Mouse (Mus musculus) urinary bladder, postnatal 36 days (tissue): ENCODE measurements at regions not wholly inside any gene's neighbourhood (a gene's known extent, or its start where the extent isn't known, plus 50 kb on each side); places are given as distances from the start of the nearest gene placed in this dataset.

ENCODE experiments used
- DNase-seq, 2 experiments: peaks; one replicate each; pipeline ENCODE4 v3.0.0; 2022; ENCODE audit warnings: low spot score in 2 of 2, mixed read lengths in 1 of 2

- DNase-seq: no peak
Measured at GRCm38 (mm10) chr16:13487659-13488058, 180.3 kb downstream of the Parn start.

GRCm38 (mm10) chr16:13486571-13486970 is 181.4 kb downstream of the Parn start:
- DNase-seq: peak in 1 of 2 experiments; percentile 54

- peak in 1 of 2 experiments; percentile 32 for DNase-seq
Measured at GRCm38 (mm10) chr16:13480221-13480620, 187.7 kb downstream of the Parn start.

GRCm38 (mm10) chr16:13476653-13477052 is 191.3 kb downstream of the Parn start:
- no peak for DNase-seq

- no peak for DNase-seq
Measured at GRCm38 (mm10) chr16:13474956-13475355, 193.0 kb downstream of the Parn start.

- DNase-seq: no peak
Measured at GRCm38 (mm10) chr16:13474274-13474673, 193.7 kb downstream of the Parn start.

- DNase-seq: no peak
Measured at GRCm38 (mm10) chr16:13467139-13467538, 200.8 kb downstream of the Parn start.
